Mouse (Mus musculus): ENCODE measurements around the gene Cep55. TPM values are rescaled to one million over a fixed set of nuclear protein-coding genes. Genes with fewer than 3 reads are reported as not detected.
A peak's percentile ranks its signal among the peaks of the same experiment; 100 is the strongest.

The Cep55 gene
- total RNA-seq (2014; rRNA removed): 0.18 and 0.60 TPM in 2 replicates
- polyA plus RNA-seq (2012; rRNA removed): 0.05 TPM in 1 of 2 replicates, not detected in the other

DNA sequence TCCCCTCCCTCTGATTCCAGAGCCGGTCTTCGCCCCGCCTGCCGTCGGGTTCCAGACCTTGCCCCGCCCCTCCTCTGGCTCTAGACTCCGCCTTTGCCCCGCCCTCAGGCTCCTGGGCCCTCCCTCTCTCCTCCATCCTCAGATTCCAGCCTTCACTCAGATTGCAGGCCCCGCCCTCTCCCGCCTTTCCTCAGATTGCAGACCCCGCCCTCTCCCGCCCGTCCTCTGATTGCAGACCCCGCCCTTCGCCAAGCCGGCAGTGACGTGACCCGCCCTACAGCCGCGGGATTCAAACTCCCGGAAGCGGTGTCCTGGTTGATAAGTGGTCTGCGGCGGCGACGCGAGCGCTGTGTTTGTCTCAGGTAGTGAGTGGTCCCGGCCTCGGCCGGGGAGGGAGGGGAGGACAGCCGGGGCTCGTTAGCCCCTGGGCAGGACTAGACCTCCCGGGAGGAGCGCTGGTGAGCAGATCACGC lies at the start of gene Cep55:
Gene Cep55, plus strand, starts transcription at position 292 of the 473 bp plus-strand sequence.
- no peak within 1 kb of the TSS for H3K27ac ChIP-seq (replicated peaks; ENCODE audit: insufficient read depth, low read depth, low read length)
- peak within 1 kb of the TSS; percentile 66 for H3K9ac ChIP-seq (ENCODE audit: low read depth, low read length)
- peak within 1 kb of the TSS; percentile 85 for H3K4me3 ChIP-seq (ENCODE audit: insufficient read depth, low read depth, low read length)
- no peaks in the 10 kb centered on the region for H3K79me2 ChIP-seq (ENCODE audit: control insufficient read depth, insufficient read depth, low read length)
- no peaks in the 10 kb centered on the region for H3K4me1 ChIP-seq (ENCODE audit: control insufficient read depth, insufficient read depth, low read length)
- DNase-seq (ENCODE audit: extremely low read depth, low read depth, low spot score): peak; percentile 89
- 1% methylated on average over 36 of the region's 36 CpGs for WGBS
- H3K36me3 ChIP-seq (ENCODE audit: control insufficient read depth, insufficient read depth, low read length): no peaks in the 10 kb centered on the region
- TF ChIP-seq CTCF (IDR thresholded peaks at IDR 0.05; ENCODE audit: low read depth, low read length) (no peak), POLR2A (IDR thresholded peaks at IDR 0.05; ENCODE audit: extremely low read depth, insufficient read depth, low read length) (no peak)
- no peaks in the 10 kb centered on the region for H3K27me3 ChIP-seq (ENCODE audit: control insufficient read depth, insufficient read depth, low read length)

DNA sequence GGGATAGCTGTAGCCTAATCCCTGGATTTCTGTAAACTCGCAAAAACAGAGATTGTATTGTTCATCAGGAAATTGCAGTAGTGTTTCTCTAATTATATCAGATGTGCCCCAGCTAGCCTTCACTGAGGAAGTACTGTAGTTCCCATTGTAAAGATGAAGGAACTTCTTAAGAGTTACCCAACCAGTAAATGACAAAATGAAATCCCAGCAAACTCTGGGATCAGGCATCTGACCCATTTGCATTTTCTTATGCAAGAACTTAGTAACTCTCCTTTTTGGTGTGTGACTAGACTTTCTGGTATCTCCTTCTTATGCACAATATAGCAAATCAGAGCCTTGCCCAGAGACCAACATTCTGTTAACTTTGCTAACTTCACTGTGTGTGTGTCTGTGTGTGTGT lies 43.4 kb upstream of the Cep55 start:
- WGBS: 68% methylated on average over 1 of the region's 1 CpGs
- H3K27ac ChIP-seq (replicated peaks; ENCODE audit: insufficient read depth, low read depth, low read length): no peak overlapping the region

GRCm38 (mm10) chr19:38014443-38014842 lies 40.4 kb upstream of the Cep55 start:
- TF ChIP-seq POLR2A (IDR thresholded peaks at IDR 0.05; ENCODE audit: extremely low read depth, insufficient read depth, low read length) (no peak), CTCF (IDR thresholded peaks at IDR 0.05; ENCODE audit: low read depth, low read length) (no peak)
- Histone ChIP-seq H3K4me1 (ENCODE audit: control insufficient read depth, insufficient read depth, low read length) (no peaks in the 10 kb centered on the region), H3K36me3 (ENCODE audit: control insufficient read depth, insufficient read depth, low read length) (no peaks in the 10 kb centered on the region), H3K79me2 (ENCODE audit: control insufficient read depth, insufficient read depth, low read length) (no peaks in the 10 kb centered on the region), H3K9ac (ENCODE audit: low read depth, low read length) (no peak overlapping the region), H3K27me3 (ENCODE audit: control insufficient read depth, insufficient read depth, low read length) (no peaks in the 10 kb centered on the region), H3K4me3 (ENCODE audit: insufficient read depth, low read depth, low read length) (no peak overlapping the region), H3K27ac (replicated peaks; ENCODE audit: insufficient read depth, low read depth, low read length) (no peak overlapping the region)
- 88% methylated on average over 5 of the region's 5 CpGs for WGBS
- DNase-seq (ENCODE audit: extremely low read depth, low read depth, low spot score): no peak

More for the DNA sequence above, 43.4 kb upstream of the Cep55 start:
- H3K4me3 ChIP-seq (ENCODE audit: insufficient read depth, low read depth, low read length): no peak overlapping the region
- no peaks in the 10 kb centered on the region for H3K79me2 ChIP-seq (ENCODE audit: control insufficient read depth, insufficient read depth, low read length)
- H3K9ac ChIP-seq (ENCODE audit: low read depth, low read length): no peak overlapping the region
- TF ChIP-seq POLR2A (IDR thresholded peaks at IDR 0.05; ENCODE audit: extremely low read depth, insufficient read depth, low read length) (no peak), CTCF (IDR thresholded peaks at IDR 0.05; ENCODE audit: low read depth, low read length) (no peak)
- H3K27me3 ChIP-seq (ENCODE audit: control insufficient read depth, insufficient read depth, low read length): no peaks in the 10 kb centered on the region
- no peaks in the 10 kb centered on the region for H3K4me1 ChIP-seq (ENCODE audit: control insufficient read depth, insufficient read depth, low read length)
- peak; percentile 33 for DNase-seq (ENCODE audit: extremely low read depth, low read depth, low spot score)
- H3K36me3 ChIP-seq (ENCODE audit: control insufficient read depth, insufficient read depth, low read length): no peaks in the 10 kb centered on the region

DNA sequence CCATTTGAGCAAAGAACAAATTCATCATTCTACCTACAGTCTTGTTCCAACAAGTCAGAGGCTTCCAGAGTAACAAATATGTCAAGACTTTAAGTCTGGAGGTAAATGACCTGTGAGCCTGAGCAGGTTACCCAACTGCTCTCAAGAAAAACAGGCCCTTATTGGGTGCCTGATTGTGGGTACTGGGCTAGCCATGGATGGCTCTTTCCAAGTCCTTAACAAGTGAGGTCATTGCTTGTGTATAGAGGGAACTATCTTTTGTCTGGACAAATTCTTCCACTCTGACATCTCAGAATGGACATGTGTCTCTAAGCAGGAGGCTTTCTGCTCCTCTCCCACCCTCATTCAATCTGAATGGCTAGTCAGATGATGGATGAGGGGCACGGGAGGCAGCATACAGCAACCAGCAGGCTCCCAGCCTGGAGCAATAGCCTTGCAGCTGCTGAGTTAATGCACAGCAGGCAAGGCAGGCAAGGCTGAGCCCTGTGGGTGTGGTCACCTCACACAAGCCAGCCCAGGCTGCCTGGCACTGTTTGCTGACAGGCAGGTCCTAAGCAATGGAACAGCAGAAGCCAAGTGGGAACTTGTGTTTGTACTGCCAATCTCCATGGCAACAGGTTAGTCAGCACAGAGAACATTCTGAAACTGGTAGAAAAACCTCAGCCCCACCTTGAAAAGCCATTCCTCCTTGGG lies 39.5 kb upstream of the Cep55 start:
- Histone ChIP-seq H3K27me3 (ENCODE audit: control insufficient read depth, insufficient read depth, low read length) (no peaks in the 10 kb centered on the region), H3K4me1 (ENCODE audit: control insufficient read depth, insufficient read depth, low read length) (no peaks in the 10 kb centered on the region), H3K27ac (replicated peaks; ENCODE audit: insufficient read depth, low read depth, low read length) (no peak overlapping the region), H3K36me3 (ENCODE audit: control insufficient read depth, insufficient read depth, low read length) (no peaks in the 10 kb centered on the region), H3K9ac (ENCODE audit: low read depth, low read length) (no peak overlapping the region), H3K79me2 (ENCODE audit: control insufficient read depth, insufficient read depth, low read length) (no peaks in the 10 kb centered on the region), H3K4me3 (ENCODE audit: insufficient read depth, low read depth, low read length) (no peak overlapping the region)
- peak; percentile 27 for DNase-seq (ENCODE audit: extremely low read depth, low read depth, low spot score)
- WGBS: 11% methylated on average over 1 of the region's 1 CpGs
- no peak for TF ChIP-seq POLR2A (IDR thresholded peaks at IDR 0.05; ENCODE audit: extremely low read depth, insufficient read depth, low read length)
- TF ChIP-seq CTCF (IDR thresholded peaks at IDR 0.05; ENCODE audit: low read depth, low read length): no peak

- Histone ChIP-seq H3K4me3 (ENCODE audit: insufficient read depth, low read depth, low read length) (no peak overlapping the region), H3K4me1 (ENCODE audit: control insufficient read depth, insufficient read depth, low read length) (no peaks in the 10 kb centered on the region), H3K79me2 (ENCODE audit: control insufficient read depth, insufficient read depth, low read length) (no peaks in the 10 kb centered on the region), H3K36me3 (ENCODE audit: control insufficient read depth, insufficient read depth, low read length) (no peaks in the 10 kb centered on the region), H3K27ac (replicated peaks; ENCODE audit: insufficient read depth, low read depth, low read length) (no peak overlapping the region), H3K27me3 (ENCODE audit: control insufficient read depth, insufficient read depth, low read length) (no peaks in the 10 kb centered on the region), H3K9ac (ENCODE audit: low read depth, low read length) (no peak overlapping the region)
- no peak for DNase-seq (ENCODE audit: extremely low read depth, low read depth, low spot score)
- 84% methylated on average over 1 of the region's 1 CpGs for WGBS
- no peak for TF ChIP-seq CTCF (IDR thresholded peaks at IDR 0.05; ENCODE audit: low read depth, low read length)
- TF ChIP-seq POLR2A (IDR thresholded peaks at IDR 0.05; ENCODE audit: extremely low read depth, insufficient read depth, low read length): no peak
These were observed 38.9 kb upstream of the Cep55 start for GRCm38 (mm10) chr19:38015873-38016254.

DNA sequence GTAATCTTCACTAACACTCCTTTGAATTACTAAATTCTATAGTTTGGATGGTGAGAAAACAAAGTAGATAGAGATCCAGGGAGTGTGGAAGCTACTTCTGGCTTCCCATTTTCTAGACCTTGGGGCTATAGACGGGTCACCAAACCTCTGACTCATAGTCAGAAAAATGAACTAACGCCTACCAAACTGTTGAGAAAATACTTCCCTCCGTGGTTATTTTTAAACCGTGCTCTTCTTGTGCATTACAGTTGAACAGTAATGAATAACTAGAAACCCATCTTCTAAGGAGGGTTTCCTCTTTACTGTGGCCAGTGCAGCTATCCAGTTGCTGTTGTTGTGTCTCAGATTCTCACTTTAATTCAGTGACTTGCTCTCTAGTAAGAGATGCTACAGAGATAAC lies 32.1 kb upstream of the Cep55 start:
- Histone ChIP-seq H3K4me1 (ENCODE audit: control insufficient read depth, insufficient read depth, low read length) (no peaks in the 10 kb centered on the region; the same call in 1 of the 2 replicates), H3K27ac (replicated peaks; ENCODE audit: insufficient read depth, low read depth, low read length) (no peak overlapping the region), H3K27me3 (ENCODE audit: control insufficient read depth, insufficient read depth, low read length) (no peaks in the 10 kb centered on the region), H3K79me2 (ENCODE audit: control insufficient read depth, insufficient read depth, low read length) (no peaks in the 10 kb centered on the region), H3K9ac (ENCODE audit: low read depth, low read length) (no peak overlapping the region), H3K36me3 (ENCODE audit: control insufficient read depth, insufficient read depth, low read length) (no peaks in the 10 kb centered on the region), H3K4me3 (ENCODE audit: insufficient read depth, low read depth, low read length) (no peak overlapping the region)
- TF ChIP-seq POLR2A (IDR thresholded peaks at IDR 0.05; ENCODE audit: extremely low read depth, insufficient read depth, low read length) (no peak), CTCF (IDR thresholded peaks at IDR 0.05; ENCODE audit: low read depth, low read length) (no peak)
- 60% methylated on average over 4 of the region's 4 CpGs for WGBS
- DNase-seq (ENCODE audit: extremely low read depth, low read depth, low spot score): peak; percentile 31

Measured in liver, adult 2 months (tissue).